Mouse (Mus musculus): ENCODE data around the gene 1700022I11Rik.
"Not testable (repeated sequence)": the region's sequence is repeated elsewhere in the genome, so short reads cannot be mapped to it uniquely, and the experiment has no call there.

Gene 1700022I11Rik

GRCm38 (mm10) chr4:42951206-42952195 is 17.9 kb upstream of the 1700022I11Rik start:
- no peak for DNase-seq (ENCODE audit: extremely low read depth, insufficient read length, low spot score)

- DNase-seq (ENCODE audit: extremely low read depth, insufficient read length, low spot score), result no peak
Measured at GRCm38 (mm10) chr4:42952563-42952962, 16.8 kb upstream of the 1700022I11Rik start.

GRCm38 (mm10) chr4:42953435-42954094 is 15.8 kb upstream of the 1700022I11Rik start:
- no peak for DNase-seq (ENCODE audit: extremely low read depth, insufficient read length, low spot score)

- peak; percentile 45 for DNase-seq (ENCODE audit: extremely low read depth, insufficient read length, low spot score)
Measured at GRCm38 (mm10) chr4:42954297-42954696, 15.1 kb upstream of the 1700022I11Rik start.

GRCm38 (mm10) chr4:42955200-42955599 is 14.2 kb upstream of the 1700022I11Rik start:
- no peak for DNase-seq (ENCODE audit: extremely low read depth, insufficient read length, low spot score)

- DNase-seq (ENCODE audit: extremely low read depth, insufficient read length, low spot score), result no peak
Measured at GRCm38 (mm10) chr4:42956581-42956980, 12.8 kb upstream of the 1700022I11Rik start.

DNA sequence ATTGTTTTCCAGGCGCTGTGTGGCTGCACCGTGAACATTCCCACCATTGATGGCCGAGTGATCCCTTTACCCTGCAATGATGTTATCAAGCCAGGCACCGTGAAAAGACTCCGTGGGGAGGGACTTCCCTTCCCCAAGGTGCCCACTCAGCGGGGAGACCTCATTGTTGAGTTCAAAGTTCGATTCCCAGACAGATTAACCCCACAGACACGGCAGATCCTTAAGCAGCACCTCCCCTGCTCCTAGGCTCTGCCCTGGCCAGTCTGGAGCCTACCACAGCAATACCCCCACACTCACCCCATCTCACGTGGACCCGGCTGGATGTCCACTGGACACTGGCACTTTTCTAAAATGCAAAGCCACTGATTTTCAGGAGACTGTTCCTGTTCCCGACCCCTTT is 12.1 kb upstream of the 1700022I11Rik start:
- DNase-seq (ENCODE audit: extremely low read depth, insufficient read length, low spot score), result no peak

- no peak for DNase-seq (ENCODE audit: extremely low read depth, insufficient read length, low spot score)
Measured at GRCm38 (mm10) chr4:42957979-42958378, 11.4 kb upstream of the 1700022I11Rik start.

DNA sequence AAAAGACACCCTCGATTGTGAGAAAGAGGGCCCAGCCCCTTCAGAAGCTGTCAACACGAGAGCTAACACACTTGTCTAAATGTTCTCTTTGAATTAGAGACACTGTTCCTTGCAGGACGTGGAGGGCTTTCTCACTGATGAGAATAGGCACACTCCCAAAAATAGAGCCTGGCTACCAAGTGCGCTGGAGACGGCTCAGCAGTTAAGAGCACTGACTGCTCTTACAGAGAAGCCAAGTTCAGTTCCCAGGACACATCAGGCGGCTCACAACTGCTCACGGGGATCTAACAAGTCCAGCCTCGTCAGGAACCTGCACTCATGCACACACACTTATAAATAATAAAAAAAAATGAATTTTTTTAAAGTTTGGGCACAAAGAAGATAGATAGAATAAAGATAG is 10.5 kb upstream of the 1700022I11Rik start:
- DNase-seq (ENCODE audit: extremely low read depth, insufficient read length, low spot score), result no peak

GRCm38 (mm10) chr4:42959382-42959781 is 10.0 kb upstream of the 1700022I11Rik start:
- no peak for DNase-seq (ENCODE audit: extremely low read depth, insufficient read length, low spot score)

- DNase-seq (ENCODE audit: extremely low read depth, insufficient read length, low spot score), result no peak
Measured at GRCm38 (mm10) chr4:42961592-42961991, 7.8 kb upstream of the 1700022I11Rik start.

DNA sequence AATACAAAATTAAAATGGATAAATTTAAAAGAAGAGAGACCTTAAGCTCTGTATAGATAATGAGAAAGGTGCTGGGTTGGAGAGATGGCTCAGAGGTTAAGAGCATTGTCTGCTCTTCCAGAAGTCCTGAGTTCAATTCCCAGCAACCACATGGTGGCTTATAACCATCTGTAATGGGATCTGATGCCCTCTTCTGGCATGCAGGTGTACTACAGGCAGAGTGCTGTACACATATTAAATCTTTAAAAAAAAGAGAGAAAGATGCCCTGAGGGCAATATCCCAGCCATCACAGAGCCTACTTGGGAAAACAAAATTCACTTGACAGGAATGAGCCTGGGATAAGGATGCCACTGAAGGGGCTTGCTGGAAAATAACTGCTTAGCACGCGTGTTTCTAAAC is 5.9 kb upstream of the 1700022I11Rik start:
- DNase-seq (ENCODE audit: extremely low read depth, insufficient read length, low spot score), result no peak

DNA sequence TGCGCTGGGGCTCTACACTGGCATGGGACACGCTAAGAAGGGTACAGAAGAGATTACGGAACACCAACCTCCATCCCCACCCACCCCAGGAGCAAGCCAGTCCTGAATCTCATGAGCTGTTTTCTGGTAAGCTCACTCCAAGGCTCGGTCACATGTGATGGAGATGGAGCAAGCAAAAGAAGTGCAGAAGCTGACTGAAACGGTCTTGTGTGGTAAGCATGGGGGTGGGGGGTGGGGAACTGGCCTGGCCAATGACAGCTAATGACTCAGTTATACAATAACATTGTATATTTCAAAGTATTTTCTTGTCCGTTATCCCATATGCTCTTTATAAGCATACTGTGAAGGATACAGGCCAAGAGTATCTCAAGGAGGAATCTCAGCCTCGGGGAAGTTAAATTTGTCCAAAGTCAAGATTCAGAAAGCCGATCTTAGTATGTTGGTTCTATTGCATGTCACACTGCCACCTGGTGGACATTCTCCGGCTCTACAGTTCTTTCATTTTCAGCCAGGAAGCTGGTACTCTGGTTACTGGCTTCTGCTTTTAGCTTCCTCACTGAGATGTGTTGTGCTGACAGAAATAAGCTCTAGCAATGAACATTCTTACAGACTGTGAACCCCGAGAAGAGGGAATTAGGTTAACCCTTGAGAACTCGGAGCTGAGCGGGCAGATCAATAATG is 4.2 kb upstream of the 1700022I11Rik start:
- no peak for DNase-seq (ENCODE audit: extremely low read depth, insufficient read length, low spot score)

DNA sequence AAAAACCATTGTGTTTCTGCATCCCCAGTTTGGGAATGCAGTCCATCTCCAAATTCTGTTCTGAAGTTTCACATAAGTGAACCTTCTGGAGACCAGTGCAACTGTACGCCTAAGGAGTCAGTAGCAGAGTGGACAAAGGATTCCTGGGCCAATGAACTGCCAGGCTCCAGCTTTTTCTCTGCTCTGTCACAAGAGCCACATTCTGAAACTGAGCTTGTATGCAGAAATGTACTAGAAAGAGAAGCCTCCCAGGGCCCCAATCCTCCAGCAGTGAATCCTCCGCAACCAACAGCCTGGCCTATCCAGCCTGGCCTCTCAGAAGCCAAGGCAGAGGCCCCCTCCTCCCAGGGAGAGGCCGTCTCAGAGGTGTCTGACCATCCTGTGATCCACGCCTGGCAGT is 3.5 kb downstream of the 1700022I11Rik start:
- no peak for DNase-seq (ENCODE audit: extremely low read depth, insufficient read length, low spot score)

- no peak for DNase-seq (ENCODE audit: extremely low read depth, insufficient read length, low spot score)
Measured at GRCm38 (mm10) chr4:42973868-42974267, 4.5 kb downstream of the 1700022I11Rik start.

DNA sequence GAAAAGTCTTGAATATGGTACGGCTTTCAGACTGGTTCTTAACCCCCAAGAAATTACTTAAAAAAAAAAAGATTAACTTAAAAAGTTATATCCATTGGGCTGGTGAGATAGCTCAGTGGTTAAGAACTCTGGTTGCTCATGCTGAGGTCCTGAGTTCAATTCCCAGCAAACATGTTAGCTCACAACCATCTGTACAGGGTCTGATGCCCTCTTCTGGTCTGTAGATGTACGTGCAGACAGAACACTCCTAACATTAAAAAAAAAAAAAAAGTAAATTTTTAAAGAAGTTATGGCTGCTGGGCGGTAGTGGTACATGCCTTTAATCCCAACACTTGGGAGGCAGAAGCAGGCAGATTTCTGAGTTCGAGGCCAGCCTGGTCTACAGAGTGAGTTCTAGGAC is 8.7 kb downstream of the 1700022I11Rik start:
- no peak for DNase-seq (ENCODE audit: extremely low read depth, insufficient read length, low spot score)

GRCm38 (mm10) chr4:42980467-42980866 is 11.1 kb downstream of the 1700022I11Rik start:
- not testable (repeated sequence) for DNase-seq (ENCODE audit: extremely low read depth, insufficient read length, low spot score)

- DNase-seq (ENCODE audit: extremely low read depth, insufficient read length, low spot score), result no peak
Measured at GRCm38 (mm10) chr4:42988296-42988695, 18.9 kb downstream of the 1700022I11Rik start.

- no peak for DNase-seq (ENCODE audit: extremely low read depth, insufficient read length, low spot score)
Measured at GRCm38 (mm10) chr4:42998022-42998421, 28.6 kb downstream of the 1700022I11Rik start.

GRCm38 (mm10) chr4:42999451-43000140 is 30.2 kb downstream of the 1700022I11Rik start:
- DNase-seq (ENCODE audit: extremely low read depth, insufficient read length, low spot score), result peak; percentile 93

Data from 3134 (cell line).